Mouse (Mus musculus) CH12.LX (cell line): ENCODE results near the gene Dgkg. TPM values are rescaled to one million over a fixed set of nuclear protein-coding genes. Genes with fewer than 3 reads are reported as not detected.

Experiments used
- DNase-seq: peaks from one replicate; pipeline ENCODE4 v3.0.0-alpha.2; 2013; ENCODE audit errors: extremely low read depth
- H3K27ac ChIP-seq: 2 replicates; pipeline ENCODE4 v1.5.1; 2012; ENCODE audit warnings: low read depth, mild to moderate bottlenecking, control low read depth, moderate library complexity; ENCODE audit not compliant: insufficient read depth
- H3K27me3 ChIP-seq: replicated peaks from 2 replicates; pipeline ENCODE3; 2012; ENCODE audit warnings: inconsistent platforms
- H3K36me3 ChIP-seq, 2 experiments: replicated peaks in 1 of 2; 2 replicates each; pipeline versions ENCODE3 to v1.6.1; 2012; ENCODE audit warnings: inconsistent platforms in 1 of 2, low read length in 1 of 2, mild to moderate bottlenecking in 1 of 2, mixed read lengths in 1 of 2, moderate library complexity in 1 of 2; ENCODE audit not compliant: control insufficient read depth in 1 of 2, insufficient read depth in 1 of 2
- H3K4me1 ChIP-seq, 2 experiments: 2 replicates each; pipeline ENCODE4 v1.6.1; 2012; ENCODE audit warnings: inconsistent platforms in 1 of 2, moderate library complexity in 1 of 2; ENCODE audit not compliant: insufficient read depth in 2 of 2, control insufficient read depth in 1 of 2
- H3K4me2 ChIP-seq: 2 replicates; pipeline ENCODE4 v1.6.1; 2012; ENCODE audit warnings: low read depth, mild to moderate bottlenecking, control low read depth; ENCODE audit not compliant: poor library complexity, insufficient read depth, severe bottlenecking
- H3K4me3 ChIP-seq, 3 experiments: fragments of 150-350 bp in 1 of 3; sonication (generic) in 1 of 3; replicated peaks in 1 of 3; 2 replicates each; pipeline versions ENCODE3 to v1.5.1; 2011 to 2012; ENCODE audit warnings: low read depth in 2 of 3, low read length in 2 of 3, mild to moderate bottlenecking in 2 of 3, moderate library complexity in 2 of 3, control low read depth in 1 of 3, improper control_type of control experiment in 1 of 3, inconsistent platforms in 1 of 3, mixed read lengths in 1 of 3; ENCODE audit not compliant: poor library complexity in 1 of 3
- H3K79me2 ChIP-seq: replicated peaks from 2 replicates; pipeline ENCODE4 v1.6.1; 2012; ENCODE audit warnings: mild to moderate bottlenecking, moderate library complexity; ENCODE audit not compliant: control insufficient read depth, poor library complexity, insufficient read depth, severe bottlenecking; ENCODE audit errors: extremely low read depth
- H3K9ac ChIP-seq: 2 replicates; pipeline ENCODE4 v1.6.1; 2012; ENCODE audit warnings: low read depth, mild to moderate bottlenecking, control low read depth, moderate library complexity; ENCODE audit not compliant: insufficient read depth
- H3K9me3 ChIP-seq: replicated peaks from 2 replicates; pipeline ENCODE3; 2012; ENCODE audit warnings: low read length, inconsistent platforms, mixed read lengths
- CHD1 ChIP-seq: IDR thresholded peaks from 2 replicates; pipeline ENCODE4 v1.6.1; 2012; ENCODE audit warnings: low read depth, low read length, improper control_type of control experiment, inconsistent platforms
- EP300 ChIP-seq: IDR thresholded peaks from 2 replicates; pipeline ENCODE4 v1.6.1; 2011; ENCODE audit warnings: low read length, improper control_type of control experiment
- GABPA ChIP-seq: IDR thresholded peaks from 2 replicates; pipeline ENCODE4 v1.6.1; 2012; ENCODE audit warnings: low read depth, low read length, improper control_type of control experiment, inconsistent platforms; ENCODE audit not compliant: insufficient replicate concordance
- IRF4 ChIP-seq: IDR thresholded peaks from 2 replicates; pipeline ENCODE4 v1.6.1; 2014; ENCODE audit warnings: low read depth, mild to moderate bottlenecking, inconsistent platforms, low read length, improper control_type of control experiment
- KAT2A ChIP-seq: IDR thresholded peaks from 2 replicates; pipeline ENCODE4 v1.6.1; 2012; ENCODE audit warnings: low read length, improper control_type of control experiment, inconsistent platforms; ENCODE audit not compliant: insufficient replicate concordance
- MAFK ChIP-seq: IDR thresholded peaks from 2 replicates; pipeline ENCODE4 v1.6.1; 2011; ENCODE audit warnings: low read length, improper control_type of control experiment; ENCODE audit not compliant: insufficient replicate concordance
- MAX ChIP-seq: IDR thresholded peaks from 2 replicates; pipeline ENCODE4 v1.6.1; 2011; ENCODE audit warnings: low read length, improper control_type of control experiment
- MAZ ChIP-seq: IDR thresholded peaks from 2 replicates; pipeline ENCODE4 v1.6.1; 2012; ENCODE audit warnings: low read depth, mild to moderate bottlenecking, inconsistent platforms, low read length, improper control_type of control experiment, moderate library complexity
- MEF2A ChIP-seq: IDR thresholded peaks from 2 replicates; pipeline ENCODE4 v1.6.1; 2014; ENCODE audit warnings: low read depth, mild to moderate bottlenecking, inconsistent platforms, low read length, improper control_type of control experiment, borderline replicate concordance
- MXI1 ChIP-seq: IDR thresholded peaks from 2 replicates; pipeline ENCODE4 v1.6.1; 2011; ENCODE audit warnings: mild to moderate bottlenecking, low read depth, low read length, improper control_type of control experiment
- NELFE ChIP-seq: IDR thresholded peaks from 2 replicates; pipeline ENCODE4 v1.6.1; 2011; ENCODE audit warnings: low read depth, low read length, improper control_type of control experiment
- NRF1 ChIP-seq: IDR thresholded peaks from 2 replicates; pipeline ENCODE4 v1.6.1; 2014; ENCODE audit warnings: low read depth, mild to moderate bottlenecking, inconsistent platforms, low read length, improper control_type of control experiment, moderate library complexity
- POLR2A ChIP-seq: IDR thresholded peaks from 2 replicates; pipeline ENCODE4 v1.6.1; 2011; ENCODE audit warnings: low read depth, mild to moderate bottlenecking, improper control_type of control experiment, low read length
- POLR2AphosphoS2 ChIP-seq: IDR thresholded peaks from 2 replicates; pipeline ENCODE4 v1.6.1; 2011; ENCODE audit warnings: low read depth, low read length, improper control_type of control experiment
- SIN3A ChIP-seq: IDR thresholded peaks from 2 replicates; pipeline ENCODE4 v1.6.1; 2012; ENCODE audit warnings: low read length, improper control_type of control experiment, inconsistent platforms
- USF1 ChIP-seq: IDR thresholded peaks from 2 replicates; pipeline ENCODE4 v1.6.1; 2014; ENCODE audit warnings: low read depth, mild to moderate bottlenecking, inconsistent platforms, low read length, improper control_type of control experiment
- USF2 ChIP-seq: conservative IDR thresholded peaks from 2 replicates; pipeline ENCODE4 v1.6.1; 2011; ENCODE audit warnings: low read depth, low read length, improper control_type of control experiment
- ZC3H11A ChIP-seq: IDR thresholded peaks from 2 replicates; pipeline ENCODE4 v1.6.1; 2012; ENCODE audit warnings: low read depth, mild to moderate bottlenecking, inconsistent platforms, low read length, improper control_type of control experiment
- ZKSCAN1 ChIP-seq: IDR thresholded peaks from 2 replicates; pipeline ENCODE4 v1.6.1; 2012; ENCODE audit warnings: low read depth, inconsistent platforms, low read length, improper control_type of control experiment, borderline replicate concordance
- ZMIZ1 ChIP-seq: IDR thresholded peaks from 2 replicates; pipeline ENCODE4 v1.6.1; 2012; ENCODE audit warnings: low read depth, mild to moderate bottlenecking, inconsistent platforms, low read length, improper control_type of control experiment
- dilution Hi-C: fragments of 300-500 bp; cut with MboI; formaldehyde crosslinking; loops from 2 replicates; pipeline ENCODE4 v1.14.3; 2020; ENCODE audit warnings: low sequenced_read_pairs; ENCODE audit not compliant: extremely low pct_unique_long_range_greater_than_20kb, extremely low pct_ligation_motif_present
- in situ Hi-C: fragments of 300-500 bp; cut with MboI; formaldehyde crosslinking; loops from 3 replicates; pipeline ENCODE4 v1.14.3; 2019; ENCODE audit warnings: low sequenced_read_pairs, low pct_ligation_motif_present, low pct_unique_long_range_greater_than_20kb, mixed read lengths
- polyA plus RNA-seq: library from polyadenylated mRNA; unstranded; fragments of >175 nt; gene quantifications from 2 replicates; pipeline ENCODE4 v1.2.1, GENCODE M21; 2012; ENCODE audit warnings: low read depth; ENCODE audit not compliant: insufficient read length
- total RNA-seq, 2 experiments: library from RNA; depleted of rRNA; stranded (reverse); fragments of 300-350 nt in 1 of 2; fragments of >200 nt in 1 of 2; gene quantifications; 2 replicates each; pipeline ENCODE4 v1.2.3; 2012 to 2014

Gene Dgkg
- total and polyA plus RNA-seq, 3 experiments: 2.0 to 9.2 (median 3.0) TPM

DNA sequence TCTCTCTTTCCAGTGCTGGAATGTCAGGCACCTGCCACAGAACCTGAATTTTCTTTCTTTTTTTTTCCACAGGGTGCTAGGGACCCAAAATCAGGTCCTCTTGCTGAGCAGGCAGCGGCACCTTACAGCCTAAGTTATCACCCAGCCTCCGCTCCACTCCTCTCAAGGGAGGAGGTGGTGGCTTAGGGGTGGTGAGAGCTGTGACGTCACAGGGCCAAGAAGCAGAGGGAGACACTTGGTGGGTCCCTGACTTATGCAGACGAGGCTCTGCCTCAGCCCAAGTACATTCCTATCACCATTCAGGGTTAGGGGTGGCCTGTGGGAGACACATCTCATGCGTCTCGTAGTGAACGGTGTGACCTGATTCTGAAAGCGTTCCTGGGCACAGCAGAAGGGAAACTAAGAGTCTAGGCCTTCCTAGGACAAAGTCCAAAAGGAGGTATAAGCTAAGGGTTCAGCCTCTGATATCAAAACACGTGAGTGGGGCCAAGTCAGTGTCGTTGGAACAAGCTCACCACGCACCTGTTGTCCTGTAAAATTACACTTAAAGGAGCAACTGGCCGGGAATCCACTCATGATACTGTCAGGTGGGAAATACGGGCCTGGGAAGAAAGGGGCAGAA, 35.6 kb downstream of the Dgkg start:
- dilution Hi-C loops (no loop called here), in situ Hi-C loops (loop anchor here (5.0 kb wide), 1 partner anchor 36 kb away; the partner anchor contains the start of gene Dgkg)
- H3K4me3 ChIP-seq: no peak overlapping the region
- peaks cover 11 to 14% of the 10 kb centered on the region in 2 experiments for H3K36me3 ChIP-seq
- no peak for DNase-seq
- H3K9ac ChIP-seq: no peak overlapping the region
- no peak overlapping the region for H3K27ac ChIP-seq
- peaks cover 16 to 60% of the 10 kb centered on the region in 2 experiments for H3K4me1 ChIP-seq
- no peaks in the 10 kb centered on the region for H3K79me2 ChIP-seq
- H3K27me3 ChIP-seq: no peaks in the 10 kb centered on the region
- no peak for TF ChIP-seq MAZ
- TF ChIP-seq NELFE: no peak
- TF ChIP-seq MAFK: no peak
- no peak for TF ChIP-seq IRF4
- TF ChIP-seq MAX: no peak
- no peaks in the 10 kb centered on the region for H3K9me3 ChIP-seq
- no peak overlapping the region for H3K4me2 ChIP-seq

DNA sequence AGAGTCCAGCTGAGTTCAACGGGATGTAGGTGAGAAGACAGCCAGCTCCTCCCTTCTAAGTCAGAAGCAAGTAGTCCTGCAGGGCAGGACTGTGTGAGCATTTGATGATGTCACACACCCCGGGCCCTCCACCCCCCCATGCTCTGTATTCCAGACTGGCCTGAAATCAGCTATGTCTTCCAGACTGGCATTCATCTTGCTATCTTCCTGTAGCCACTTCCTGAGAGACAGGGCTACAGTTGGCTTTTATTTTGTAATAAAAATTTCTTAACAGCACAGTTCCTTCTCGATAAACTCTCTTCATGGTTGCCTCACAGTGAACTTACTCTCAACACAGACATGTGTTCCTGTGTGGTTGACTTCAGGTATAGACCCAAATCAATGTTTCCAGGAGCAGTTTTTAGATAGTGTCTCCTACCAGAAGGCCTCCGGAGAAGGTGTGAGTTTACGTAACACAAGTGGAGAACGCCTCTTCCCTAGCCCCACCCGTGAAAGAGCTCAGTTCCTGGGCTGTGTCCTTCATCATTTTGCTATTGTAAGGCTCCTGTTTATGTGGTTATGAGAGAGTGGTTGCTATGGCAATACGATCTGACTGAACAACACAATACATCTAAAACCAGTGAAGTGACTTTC, 38.5 kb downstream of the Dgkg start:
- no peak overlapping the region for H3K4me3 ChIP-seq
- H3K27ac ChIP-seq: no peak overlapping the region
- TF ChIP-seq SIN3A: no peak
- no peak for TF ChIP-seq GABPA
- no peak for TF ChIP-seq NRF1
- no peak for TF ChIP-seq KAT2A
- TF ChIP-seq POLR2A: no peak
- no peak for TF ChIP-seq CHD1
- no peak for TF ChIP-seq POLR2AphosphoS2
- no peak for TF ChIP-seq EP300
- no peak for TF ChIP-seq ZC3H11A
- no peak for TF ChIP-seq MAZ
- TF ChIP-seq IRF4: no peak
- TF ChIP-seq ZMIZ1: no peak
- TF ChIP-seq USF1: no peak
- TF ChIP-seq USF2: no peak
- no peak for TF ChIP-seq NELFE
- no peak for TF ChIP-seq MAX
- TF ChIP-seq MXI1: no peak
- no peak for TF ChIP-seq ZKSCAN1
- no peak for TF ChIP-seq MEF2A
- no peak for TF ChIP-seq MAFK
- TF ChIP-seq, all 38 proteins: peak for 0
- no peak for DNase-seq
- no peaks in the 10 kb centered on the region for H3K27me3 ChIP-seq
- in situ Hi-C loops: no loop called here
- H3K9ac ChIP-seq: no peak overlapping the region
- no peaks in the 10 kb centered on the region for H3K9me3 ChIP-seq
- dilution Hi-C loops: no loop called here
- H3K4me2 ChIP-seq: no peak overlapping the region
- H3K4me1 ChIP-seq: peaks cover 9 to 57% of the 10 kb centered on the region in 2 experiments
- H3K79me2 ChIP-seq: no peaks in the 10 kb centered on the region
- H3K36me3 ChIP-seq: peaks cover 11 to 14% of the 10 kb centered on the region in 2 experiments
